In the genomic region with DNA sequence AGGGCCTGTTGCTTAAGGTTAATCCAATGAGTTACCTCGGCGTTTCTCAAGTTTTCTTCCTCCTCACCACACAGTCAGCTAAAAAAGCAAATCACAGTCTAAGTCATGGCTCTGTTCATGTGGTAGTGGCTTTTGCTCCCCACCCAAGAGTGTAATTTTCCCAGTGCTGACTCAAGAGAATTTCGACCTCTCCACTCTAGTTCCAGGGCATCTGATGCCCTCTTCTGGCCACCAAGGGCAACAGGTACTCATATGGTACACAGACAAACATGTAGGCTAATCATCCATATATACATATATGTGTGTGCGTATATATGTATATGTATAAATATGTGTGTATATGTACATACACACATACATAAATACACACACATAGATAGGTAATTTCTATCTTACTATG, we compare ENCODE assay signal across 1 mouse cellular context.
TF ChIP-seq lines count a peak whose summit lies in the region.

No protein-coding gene starts in this region.

TF ChIP-seq in CH12.LX, 34 proteins besides CTCF, POLR2A, EP300 and RAD21:
- TF ChIP-seq SMC3 (IDR thresholded peaks at IDR 0.05; ENCODE audit: low read depth, low read length) (peak; percentile 74), ETS1 (conservative IDR thresholded peaks at IDR 0.05; ENCODE audit: low read depth, low read length) (no peak), MAFK (IDR thresholded peaks at IDR 0.05; ENCODE audit: insufficient replicate concordance, low read length) (peak; percentile 87), E2F4 (IDR thresholded peaks at IDR 0.05; ENCODE audit: insufficient replicate concordance, low read depth, low read length) (0 out of 2 replicates have a peak, but pooled peaks have one; percentile 18), ZNF384 (IDR thresholded peaks at IDR 0.05; ENCODE audit: low read depth, low read length) (no peak), MAZ (IDR thresholded peaks at IDR 0.05; ENCODE audit: low read depth, low read length) (no peak), NRF1 (IDR thresholded peaks at IDR 0.05; ENCODE audit: low read depth, low read length) (no peak)
